Mouse (Mus musculus) gastrocnemius, postnatal 25 days (tissue): ENCODE measurements at regions not wholly inside any gene's neighbourhood (a gene's known extent, or its start where the extent isn't known, plus 50 kb on each side); places are given as distances from the start of the nearest gene placed in this dataset.

Source experiments
- DNase-seq: peaks from one replicate; pipeline ENCODE4 v3.0.0; 2022

- DNase-seq = no peak
Measured at GRCm38 (mm10) chr9:41285266-41286144, 124.0 kb upstream of the Ubash3b start.

DNA sequence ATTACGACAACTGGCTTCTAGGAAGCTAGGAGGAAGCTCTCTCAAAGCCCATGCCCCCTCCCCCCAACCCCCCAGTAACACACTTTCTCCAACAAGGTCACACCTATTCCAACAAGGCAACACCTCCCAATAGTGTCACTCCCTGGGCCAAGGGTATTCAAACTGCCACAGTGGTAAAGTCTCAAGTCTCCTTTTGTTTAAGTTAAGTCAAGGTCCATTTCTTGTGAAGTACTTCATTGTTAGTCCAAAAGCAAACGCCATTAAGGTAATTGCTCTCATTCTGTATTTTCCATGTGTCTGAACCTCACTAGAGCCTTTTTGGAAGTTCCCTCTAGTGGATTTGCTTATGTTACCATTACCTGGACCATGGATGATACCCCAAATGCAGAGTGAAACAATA is 116.2 kb upstream of the Ubash3b start:
- DNase-seq = no peak

DNA sequence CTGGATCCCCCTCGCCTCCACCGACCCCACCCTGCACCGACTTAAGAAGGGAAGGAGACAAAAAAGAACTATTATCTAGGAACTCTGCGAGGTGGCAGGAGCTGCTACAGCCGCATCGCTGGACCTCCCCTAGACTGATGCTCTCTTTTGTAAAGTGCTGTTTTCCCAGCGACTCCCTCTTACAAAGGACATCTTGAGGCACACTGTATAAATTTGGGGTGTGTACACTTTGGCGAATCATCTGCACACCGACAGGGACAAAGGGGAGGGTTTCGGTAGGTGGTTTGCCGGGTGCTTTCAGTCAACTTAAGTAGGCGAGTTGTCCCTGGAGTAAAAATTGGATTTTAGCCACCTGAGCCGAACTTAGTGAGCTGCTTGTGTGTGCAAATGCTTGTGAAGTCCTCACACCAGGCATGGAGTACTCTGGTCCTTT is 112.4 kb upstream of the Ubash3b start:
- DNase-seq = no peak

DNA sequence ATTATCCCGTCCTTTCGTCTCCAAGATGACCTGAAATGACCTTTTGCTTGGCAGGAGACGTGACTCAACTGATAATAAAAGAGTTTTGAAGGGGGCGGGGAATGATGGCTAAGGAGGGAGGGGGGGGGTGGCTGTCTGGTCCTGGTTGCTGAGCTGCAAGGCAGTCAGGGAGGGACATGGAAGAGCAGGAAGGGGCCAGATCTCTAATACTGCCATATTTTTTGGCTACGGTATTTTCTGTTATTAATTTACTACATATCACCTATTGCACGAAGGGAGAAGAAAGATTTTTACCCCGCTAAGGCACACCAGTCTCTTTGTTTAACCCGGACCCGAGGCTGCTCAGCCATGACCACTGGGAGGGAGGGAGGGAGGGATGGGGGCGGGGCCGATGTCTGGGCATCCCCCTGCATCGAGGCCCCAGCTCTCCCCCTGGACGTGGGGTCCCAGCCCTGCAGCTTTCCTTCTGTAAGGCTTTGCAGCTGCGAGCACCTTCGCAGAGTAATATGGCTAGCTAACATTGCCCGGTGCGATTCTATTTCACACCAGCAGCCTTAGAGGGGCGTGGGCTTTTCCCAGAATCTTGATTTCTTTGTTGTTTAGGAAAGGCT is 111.8 kb upstream of the Ubash3b start:
- DNase-seq = no peak

GRCm38 (mm10) chr9:41272596-41272995 is 111.1 kb upstream of the Ubash3b start:
- DNase-seq = no peak

- no peak for DNase-seq
Measured at GRCm38 (mm10) chr9:41268112-41268511, 106.6 kb upstream of the Ubash3b start.

DNA sequence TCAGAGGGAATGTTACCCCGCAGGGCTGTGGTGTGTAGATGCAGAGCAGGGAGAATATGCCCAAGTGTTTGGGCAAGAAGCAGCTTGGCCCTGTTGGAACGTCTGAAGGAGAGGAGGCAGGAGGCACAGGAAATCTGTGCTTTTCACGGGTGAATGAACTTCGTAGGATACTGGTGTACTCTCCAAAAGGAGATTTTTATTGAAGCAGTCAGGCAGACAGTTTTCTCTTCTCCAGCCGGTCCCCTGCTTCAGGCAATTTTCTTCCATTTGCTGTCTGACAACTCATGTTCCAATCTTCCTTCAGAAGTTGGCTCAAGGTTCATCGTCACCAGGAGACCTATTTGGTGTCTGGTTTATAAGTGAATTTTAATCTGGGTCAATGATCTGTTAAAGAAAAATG is 103.0 kb upstream of the Ubash3b start:
- DNase-seq = no peak

DNA sequence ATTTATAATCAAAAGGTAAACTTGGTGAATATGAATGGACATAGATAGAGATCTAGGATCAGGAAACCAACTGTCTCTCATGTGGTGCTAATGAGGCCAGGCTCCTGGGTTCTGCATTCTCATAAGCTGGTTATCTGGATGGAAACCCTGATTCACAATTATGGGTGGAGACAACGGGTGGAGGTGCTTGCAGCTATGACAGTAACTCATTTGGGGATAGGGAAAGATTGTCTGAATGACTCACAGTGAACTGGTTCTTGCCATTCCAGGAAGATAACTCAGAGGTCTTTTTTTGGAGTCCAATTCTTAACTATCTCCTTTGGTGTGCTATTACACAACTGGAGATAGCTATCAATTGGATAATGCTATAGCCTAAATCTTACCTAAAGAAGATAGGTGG is 95.7 kb upstream of the Ubash3b start:
- DNase-seq = no peak

DNA sequence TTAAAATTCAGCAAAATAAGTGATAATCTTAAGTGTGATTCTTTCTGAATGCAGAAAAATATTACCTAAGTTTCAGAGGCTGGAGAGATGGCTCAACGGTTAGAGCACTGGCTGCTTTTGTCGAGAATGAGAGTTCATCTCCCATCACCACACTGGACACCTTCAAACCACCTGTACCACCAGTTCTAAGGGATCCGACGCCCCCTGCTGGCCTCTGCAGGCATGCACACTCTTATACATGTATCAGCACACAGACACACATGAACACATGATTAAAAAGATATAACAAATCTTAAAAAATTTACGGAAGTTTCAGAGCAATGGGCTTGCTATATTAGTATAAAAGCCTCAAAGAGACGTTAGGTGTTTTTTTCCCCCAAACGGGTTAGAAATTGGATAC is 80.9 kb upstream of the Ubash3b start:
- no peak for DNase-seq

GRCm38 (mm10) chr9:41239097-41239451 is 77.6 kb upstream of the Ubash3b start:
- DNase-seq = no peak

GRCm38 (mm10) chr9:41238395-41239096 is 77.0 kb upstream of the Ubash3b start:
- DNase-seq = peak; percentile 38

DNA sequence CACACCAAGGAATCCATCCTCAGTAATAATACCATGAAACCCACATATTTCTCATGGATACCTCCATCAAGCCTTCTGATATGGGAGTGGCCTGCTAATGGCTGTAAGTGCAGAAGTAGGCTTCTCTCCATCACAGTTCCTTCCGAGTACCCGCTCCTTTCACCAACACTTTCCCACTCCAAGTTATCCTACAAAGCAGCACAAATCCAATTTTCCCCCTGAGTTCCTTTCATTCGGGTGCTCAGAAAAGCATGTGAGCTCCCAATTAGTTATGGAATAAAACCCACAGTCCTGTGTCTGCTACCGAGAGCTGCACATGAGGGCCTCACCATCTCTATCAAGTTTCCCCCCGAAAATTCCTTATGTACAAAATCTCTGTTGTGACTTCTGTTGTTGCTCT is 75.8 kb upstream of the Ubash3b start:
- no peak for DNase-seq

- no peak for DNase-seq
Measured at GRCm38 (mm10) chr9:41229225-41229582, 67.7 kb upstream of the Ubash3b start.

DNA sequence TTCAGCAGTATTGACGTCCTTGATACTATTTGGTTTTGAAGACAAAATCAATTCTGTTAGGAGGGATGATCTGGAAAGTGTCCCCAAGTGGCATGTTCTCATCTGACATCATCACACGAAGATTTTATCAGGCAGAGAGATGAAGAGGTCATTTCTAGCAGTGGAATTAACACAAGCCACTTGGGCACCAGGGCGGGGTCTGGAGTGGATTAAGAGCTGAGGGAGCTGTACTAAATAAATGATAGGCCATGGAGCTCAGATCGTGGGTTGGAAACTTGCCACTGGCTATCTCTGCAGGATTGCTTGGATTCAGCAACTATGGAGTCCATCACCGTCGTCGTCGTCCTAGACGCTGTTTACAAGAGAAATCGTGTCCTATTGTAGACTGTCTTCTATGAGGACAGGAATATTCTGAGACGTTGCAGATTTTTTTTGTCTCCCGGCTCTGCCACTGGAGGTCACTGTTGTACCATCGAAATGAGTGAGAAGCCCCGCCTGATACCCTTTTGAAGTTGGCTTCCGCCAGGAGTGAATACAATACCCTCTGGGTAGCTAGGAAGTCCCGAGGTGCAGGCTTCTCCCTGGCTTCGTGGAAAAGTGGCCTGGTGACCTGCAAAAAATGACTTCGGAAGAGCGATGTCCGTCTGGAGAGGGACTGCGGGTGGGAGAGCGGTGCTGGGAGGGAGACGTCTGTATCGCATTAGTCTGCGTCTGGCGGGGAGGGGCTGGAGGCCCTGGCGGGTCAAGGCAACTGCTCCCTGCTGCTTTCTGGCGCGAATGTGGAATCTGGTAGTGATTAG is 67.1 kb upstream of the Ubash3b start:
- DNase-seq = peak; percentile 84

GRCm38 (mm10) chr9:41223406-41223805 is 61.9 kb upstream of the Ubash3b start:
- no peak for DNase-seq

DNA sequence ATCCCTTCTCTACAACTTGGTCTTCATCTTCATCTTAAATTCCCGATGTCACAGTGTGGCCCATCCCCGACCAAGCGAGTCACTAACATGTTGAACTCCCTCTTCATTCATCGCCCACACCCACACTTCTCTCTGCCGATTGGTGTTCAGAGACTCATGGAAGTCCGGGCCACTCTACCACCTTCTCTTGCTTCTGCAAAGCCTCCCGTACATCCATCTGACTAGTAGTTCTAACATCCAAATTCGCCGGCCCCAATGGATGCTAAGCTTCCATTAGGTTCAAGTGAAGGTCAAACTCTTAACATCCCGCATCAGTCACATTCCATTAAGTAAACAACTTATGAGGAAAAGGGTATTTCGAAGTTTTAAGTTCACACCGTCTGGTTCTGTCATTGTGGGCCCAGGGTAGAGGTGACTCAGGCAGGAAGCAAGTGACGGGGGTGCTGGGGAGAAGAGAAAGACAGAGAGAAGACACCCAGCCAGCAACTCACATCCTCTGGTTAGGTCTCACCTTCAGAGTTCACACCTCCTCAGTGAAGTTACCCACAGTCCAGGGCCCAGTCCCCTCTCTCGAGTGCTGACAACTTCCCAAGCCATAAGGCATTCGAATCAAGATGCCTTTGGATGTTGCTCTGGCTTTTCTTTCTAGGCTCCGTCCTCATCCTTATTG is 61.0 kb upstream of the Ubash3b start:
- DNase-seq = no peak

GRCm38 (mm10) chr9:41221110-41221790 is 59.8 kb upstream of the Ubash3b start:
- no peak for DNase-seq

DNA sequence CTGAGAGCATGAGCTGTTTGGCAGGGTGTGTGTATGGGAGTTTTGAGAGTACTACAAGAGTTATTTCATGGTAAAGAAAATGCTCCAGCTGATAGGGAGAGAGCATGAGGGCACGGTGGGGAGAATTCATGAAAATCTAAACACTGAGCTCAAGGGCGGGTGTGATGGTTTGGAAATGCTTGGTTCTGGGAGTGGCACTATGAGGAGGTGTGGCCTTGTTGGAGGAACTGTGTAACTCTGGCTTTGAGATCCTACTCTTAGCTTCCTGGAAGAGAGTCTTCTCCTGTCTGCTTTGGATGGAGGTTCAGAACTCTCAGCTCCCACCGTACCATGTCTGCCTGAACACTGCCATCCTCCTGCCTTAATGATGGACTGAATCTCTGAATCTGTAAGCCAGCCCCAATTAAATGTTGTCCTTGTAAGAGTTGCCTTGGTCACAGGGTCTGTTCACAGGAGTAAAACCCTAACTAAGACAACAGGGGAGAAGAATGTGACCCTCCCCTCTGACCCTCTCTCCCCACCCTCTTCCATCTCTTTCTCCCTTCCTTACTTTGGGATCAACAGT is 58.7 kb upstream of the Ubash3b start:
- no peak for DNase-seq

- DNase-seq = no peak
Measured at GRCm38 (mm10) chr9:41218702-41219101, 57.2 kb upstream of the Ubash3b start.

GRCm38 (mm10) chr9:41216248-41216647 is 54.8 kb upstream of the Ubash3b start:
- no peak for DNase-seq

- no peak for DNase-seq
Measured at GRCm38 (mm10) chr9:41215026-41215425, 53.5 kb upstream of the Ubash3b start.
